8 mouse cellular contexts compared by ENCODE assay signal in genomic region chr11:99147041-99147919, GRCm38 (mm10). TPM values are rescaled to one million over a fixed set of nuclear protein-coding genes. Genes with fewer than 3 reads are reported as not detected.
A peak's percentile ranks its signal among the peaks of the same experiment; 100 is the strongest.
DNase-seq lines count a peak whose midpoint lies in the region; ATAC-seq and TF ChIP-seq lines count a peak whose summit lies in the region.

No protein-coding gene starts in this region.

- no peaks in the 10 kb centered on the region for H3K9me3 ChIP-seq in kidney, embryonic 16.5 days (ENCODE audit: low read length)
- no peaks in the 10 kb centered on the region for H3K9me3 ChIP-seq in intestine, embryonic 14.5 days (ENCODE audit: control insufficient read depth, low read length)
- no peaks in the 10 kb centered on the region for H3K9me3 ChIP-seq in stomach, postnatal 0 days (ENCODE audit: control insufficient read depth, low read length)

- no peaks in the 10 kb centered on the region for H3K27me3 ChIP-seq in kidney, embryonic 16.5 days (ENCODE audit: insufficient read depth, low read length)
- no peaks in the 10 kb centered on the region for H3K27me3 ChIP-seq in intestine, embryonic 14.5 days (replicated peaks; ENCODE audit: control insufficient read depth, insufficient read depth, low read length)
- H3K27me3 ChIP-seq in stomach, postnatal 0 days (ENCODE audit: control insufficient read depth, insufficient read depth, low read length) = no peaks in the 10 kb centered on the region

- WGBS in kidney, embryonic 16.5 days = 24% methylated on average over 17 of the region's 17 CpGs
- 9% methylated on average over 17 of the region's 17 CpGs for WGBS in intestine, embryonic 14.5 days
- WGBS in stomach, postnatal 0 days = 42% methylated on average over 17 of the region's 17 CpGs

- TF ChIP-seq CTCF in stomach, postnatal 0 days (IDR thresholded peaks at IDR 0.05; ENCODE audit: low read depth) = no peak

- no peak overlapping the region for H3K4me2 ChIP-seq in kidney, embryonic 16.5 days (replicated peaks; ENCODE audit: low read depth, low read length)
- peak overlapping the region; percentile 38 for H3K4me2 ChIP-seq in intestine, embryonic 14.5 days (ENCODE audit: low read length)
- no peak overlapping the region for H3K4me2 ChIP-seq in stomach, postnatal 0 days (replicated peaks; ENCODE audit: low read depth)

- H3K4me3 ChIP-seq in kidney, embryonic 16.5 days (ENCODE audit: low read length) = no peak overlapping the region
- no peak overlapping the region for H3K4me3 ChIP-seq in intestine, embryonic 14.5 days (ENCODE audit: low read depth, low read length)
- no peak overlapping the region for H3K4me3 ChIP-seq in stomach, postnatal 0 days (ENCODE audit: low read depth, low read length)

- no peak for TF ChIP-seq EP300 in stomach, postnatal 0 days (optimal IDR thresholded peaks at IDR 0.05)

- H3K4me1 ChIP-seq in kidney, embryonic 16.5 days (ENCODE audit: insufficient read depth, low read length) = peaks cover 53% of the 10 kb centered on the region
- H3K4me1 ChIP-seq in intestine, embryonic 14.5 days (replicated peaks; ENCODE audit: control insufficient read depth, insufficient read depth, low read length) = peaks cover 54% of the 10 kb centered on the region
- peaks cover 2% of the 10 kb centered on the region; the same call in 1 of the 2 replicates for H3K4me1 ChIP-seq in stomach, postnatal 0 days (replicated peaks; ENCODE audit: control insufficient read depth, insufficient read depth)

- DNase-seq in kidney, postnatal 25 days = no peak
- peak; percentile 62 for DNase-seq in embryo, embryonic 9.5 days (ENCODE audit: extremely low spot score)
- DNase-seq in intestine, embryonic 14.5 days (ENCODE audit: low spot score) = peak; percentile 72
- DNase-seq in lung, postnatal 36 days = peak; percentile 49
- DNase-seq in stomach, postnatal 0 days (ENCODE audit: low spot score) = no peak
- DNase-seq in T-cell, adult 2 months (ENCODE audit: low spot score) = no peak
- DNase-seq in adrenal gland, postnatal 14 days = no peak

- H3K9ac ChIP-seq in kidney, embryonic 16.5 days (replicated peaks; ENCODE audit: low read length) = peak overlapping the region; percentile 31; the same call in 1 of the 2 replicates
- H3K9ac ChIP-seq in intestine, embryonic 14.5 days (ENCODE audit: low read length) = peak overlapping the region; percentile 27; the same call in 1 of the 2 replicates
- H3K9ac ChIP-seq in stomach, postnatal 0 days (ENCODE audit: low read length) = no peak overlapping the region

- H3K27ac ChIP-seq in kidney, embryonic 16.5 days (ENCODE audit: low read length) = peak overlapping the region; percentile 89
- H3K27ac ChIP-seq in intestine, embryonic 14.5 days (ENCODE audit: low read depth) = peak overlapping the region; percentile 97
- peak overlapping the region; percentile 82 for H3K27ac ChIP-seq in stomach, postnatal 0 days (replicated peaks)

- H3K36me3 ChIP-seq in kidney, embryonic 16.5 days (ENCODE audit: insufficient read depth, low read length) = no peaks in the 10 kb centered on the region
- no peaks in the 10 kb centered on the region for H3K36me3 ChIP-seq in intestine, embryonic 14.5 days (ENCODE audit: control insufficient read depth, insufficient read depth, low read length)
- H3K36me3 ChIP-seq in stomach, postnatal 0 days (ENCODE audit: control insufficient read depth, insufficient read depth, low read length) = no peaks in the 10 kb centered on the region

- peak; percentile 44; the same call in 1 of the 2 replicates for ATAC-seq in kidney, embryonic 16.5 days (ENCODE audit: low FRiP score, low TSS enrichment)
- ATAC-seq in intestine, embryonic 14.5 days (replicated peaks; ENCODE audit: low FRiP score, low TSS enrichment, low read depth) = peak; percentile 24; the same call in 1 of the 2 replicates
- ATAC-seq in stomach, postnatal 0 days (ENCODE audit: low FRiP score, low TSS enrichment) = no peak; the same call in 1 of the 2 replicates

RNA-seq across cellular contexts. Expression of gene Ccr7, which starts 7.6 kb away (rescaled TPM):
- 0.19 and 0.41 TPM in 2 replicates for polyA plus RNA-seq in kidney, embryonic 16.5 days (2015; fragmentation: Nextera tagmentation; extraction: Ambion mirVana)
- polyA plus RNA-seq in intestine, embryonic 14.5 days (2014; fragmentation: Nextera tagmentation; extraction: Ambion mirVana) = 0.35 and 0.61 TPM in 2 replicates
- polyA plus RNA-seq in stomach, postnatal 0 days (2015; fragmentation: Nextera tagmentation; extraction: Ambion mirVana) = 0.05 and 0.07 TPM in 2 replicates
- total RNA-seq in adrenal gland, postnatal 14 days (2021) = 0.48 and 10.5 TPM in 2 replicates

RNA-seq across cellular contexts. Expression of gene Tns4, which starts 58.2 kb away (rescaled TPM):
- 0.17 and 0.22 TPM in 2 replicates for polyA plus RNA-seq in kidney, embryonic 16.5 days (2015; fragmentation: Nextera tagmentation; extraction: Ambion mirVana)
- 0.70 and 0.84 TPM in 2 replicates for polyA plus RNA-seq in intestine, embryonic 14.5 days (2014; fragmentation: Nextera tagmentation; extraction: Ambion mirVana)
- 0.82 and 1.1 TPM in 2 replicates for polyA plus RNA-seq in stomach, postnatal 0 days (2015; fragmentation: Nextera tagmentation; extraction: Ambion mirVana)
- total RNA-seq in adrenal gland, postnatal 14 days (2021) = 0.52 and 0.90 TPM in 2 replicates

Comparison
In these comparisons a context has a peak if more than half of its experiments do, and no peak if none do; other contexts are left out.
1. DNase-seq: peak in embryo, embryonic 9.5 days (single experiment), intestine, embryonic 14.5 days (single experiment) and lung, postnatal 36 days (single experiment); none in kidney, postnatal 25 days (0 of 2), stomach, postnatal 0 days (single experiment), T-cell, adult 2 months (single experiment) and adrenal gland, postnatal 14 days (single experiment).
2. Peak in every context shown above with its lines, with median percentiles within 50 percentile points of each other: H3K27ac ChIP-seq.